Mouse (Mus musculus) kidney, postnatal 25 days (tissue): ENCODE data around the gene Pbrm1.

Experiments used
- DNase-seq, 2 experiments: peaks; one replicate each; pipeline ENCODE4 v3.0.0; 2021; ENCODE audit warnings: mixed read lengths in 2 of 2

Gene Pbrm1

DNA sequence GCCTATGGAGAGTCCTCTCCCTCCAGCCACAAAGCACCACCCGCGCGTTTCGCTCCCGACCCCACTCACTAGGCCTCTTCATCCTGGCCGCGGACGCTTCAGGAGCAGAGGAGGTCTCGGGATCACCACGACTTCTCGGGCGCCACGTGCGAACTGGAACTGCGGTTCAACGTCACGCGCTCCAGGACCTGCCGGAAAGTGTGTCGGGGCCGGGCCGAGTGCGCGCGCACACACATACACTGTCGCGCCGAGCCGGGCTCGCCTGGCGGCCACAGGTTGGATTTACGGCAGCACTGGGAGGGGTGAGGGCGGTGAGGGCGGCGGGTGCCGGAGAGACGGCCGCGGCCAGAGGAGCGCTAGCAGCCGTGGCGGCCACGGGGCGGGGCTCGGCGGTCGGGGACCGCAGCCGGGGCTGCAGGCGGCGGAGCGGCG lies at the start of gene Pbrm1, which contains the start of gene Gnl3:
Gene Pbrm1 (plus strand): TSS at position 279 of the 432 bp plus-strand sequence.
Gene Gnl3 (minus strand): TSS at position 293 of the 432 bp plus-strand sequence.
- DNase-seq: peak; percentile 98 to 99

GRCm38 (mm10) chr14:30974204-30974603 lies 44.7 kb upstream of the Pbrm1 start:
- DNase-seq: peak; percentile 28 to 48

- DNase-seq: peak; percentile 44 to 54
These were observed 42.7 kb upstream of the Pbrm1 start for GRCm38 (mm10) chr14:30976222-30976621.

GRCm38 (mm10) chr14:30996417-30996816 lies 22.5 kb upstream of the Pbrm1 start:
- DNase-seq: no peak

DNA sequence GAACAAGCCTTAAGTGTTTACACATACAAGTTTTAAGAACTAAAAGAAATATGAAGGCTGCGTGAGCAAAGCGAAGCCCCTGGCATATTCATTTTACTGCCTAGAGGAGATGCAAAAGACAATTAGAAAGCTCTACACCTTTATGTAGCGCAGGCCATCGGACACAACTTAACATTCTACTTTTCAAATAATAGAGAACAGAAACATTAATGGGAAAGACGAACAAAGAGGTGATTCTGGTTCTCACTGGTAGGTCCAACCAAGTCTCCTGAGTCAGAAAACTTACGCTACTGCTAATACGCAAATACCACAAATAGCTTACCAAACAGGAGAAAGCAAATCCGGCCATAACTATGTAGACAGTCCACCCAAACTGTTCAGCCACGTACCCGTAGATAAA lies 18.6 kb upstream of the Pbrm1 start:
- no peak for DNase-seq

- no peak for DNase-seq
These were observed 18.1 kb upstream of the Pbrm1 start for GRCm38 (mm10) chr14:31000816-31001306.

DNA sequence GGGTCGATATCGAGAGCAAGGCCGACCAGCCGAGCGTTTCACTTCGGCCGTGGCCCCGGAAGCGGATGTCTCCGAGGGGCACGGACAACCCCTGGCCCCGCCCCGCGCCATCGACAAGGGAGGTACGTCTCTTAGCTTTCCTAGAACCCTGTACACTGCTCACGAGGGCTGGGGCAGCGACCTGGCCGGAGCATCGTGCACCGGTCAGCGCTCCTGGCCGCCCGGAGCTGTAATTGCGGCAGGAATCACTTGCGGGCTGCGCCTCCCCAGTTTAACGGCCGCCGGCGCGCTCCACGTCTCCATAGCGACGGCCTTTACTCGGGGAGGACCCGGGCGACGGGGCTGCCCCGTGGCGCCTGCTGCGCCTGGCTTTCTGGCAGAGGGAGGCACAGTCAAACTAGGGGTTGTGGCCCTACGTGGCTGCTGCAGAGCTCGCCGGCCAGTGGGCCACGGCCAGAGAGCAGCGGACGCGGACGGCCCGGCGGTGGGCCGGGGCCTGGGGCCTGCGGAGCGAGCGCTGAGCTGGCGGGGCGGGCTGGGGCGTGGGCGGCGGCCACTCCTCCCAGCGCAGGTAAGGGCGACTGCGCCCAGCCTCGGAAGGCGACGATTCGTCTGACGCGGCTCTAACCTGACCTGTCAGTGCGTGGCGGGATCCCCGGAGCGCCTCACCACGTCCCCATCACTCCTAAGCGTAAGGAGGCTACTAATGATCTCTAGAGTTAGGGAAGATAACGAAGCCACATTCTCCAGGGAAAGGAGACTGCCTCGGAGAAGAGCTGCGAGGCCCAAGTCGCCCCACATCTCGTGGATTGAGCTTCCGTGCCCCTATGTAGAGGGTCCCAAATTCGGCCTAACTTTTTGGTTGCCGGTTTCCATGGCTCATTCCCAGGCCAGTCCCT lies 17.4 kb upstream of the Pbrm1 start, which contains the start of the genes Glt8d1 and Spcs1:
Gene Glt8d1 (plus strand): TSS at position 94 of the 899 bp plus-strand sequence.
Gene Spcs1 (minus strand): TSS at position 366 of the 899 bp plus-strand sequence.
- peak; percentile 90 to 94 for DNase-seq

GRCm38 (mm10) chr14:31004527-31004926 lies 14.4 kb upstream of the Pbrm1 start:
- no peak for DNase-seq

- no peak for DNase-seq
These were observed 12.2 kb upstream of the Pbrm1 start for GRCm38 (mm10) chr14:31006779-31007178.

- no peak for DNase-seq
These were observed 7.3 kb upstream of the Pbrm1 start for GRCm38 (mm10) chr14:31011588-31011987.

DNA sequence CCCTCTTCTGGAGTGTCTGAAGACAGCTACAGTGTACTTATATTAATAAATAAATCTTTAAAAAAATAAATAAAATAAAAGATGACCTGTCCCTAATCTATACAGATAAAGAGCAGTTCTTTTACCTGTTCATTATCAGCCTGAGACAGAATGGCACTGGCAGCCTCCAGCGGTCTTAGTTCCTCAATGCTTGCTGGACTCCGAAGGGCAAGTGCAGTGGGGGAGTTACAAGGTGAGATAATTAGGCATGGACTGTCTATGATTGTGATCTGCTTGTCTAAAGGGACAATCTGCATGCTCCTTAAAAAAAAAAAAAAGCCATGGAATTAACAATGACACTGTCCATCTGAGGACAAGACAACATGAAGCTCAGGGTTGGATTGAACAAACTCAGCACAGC lies 5.0 kb upstream of the Pbrm1 start:
- no peak for DNase-seq

DNA sequence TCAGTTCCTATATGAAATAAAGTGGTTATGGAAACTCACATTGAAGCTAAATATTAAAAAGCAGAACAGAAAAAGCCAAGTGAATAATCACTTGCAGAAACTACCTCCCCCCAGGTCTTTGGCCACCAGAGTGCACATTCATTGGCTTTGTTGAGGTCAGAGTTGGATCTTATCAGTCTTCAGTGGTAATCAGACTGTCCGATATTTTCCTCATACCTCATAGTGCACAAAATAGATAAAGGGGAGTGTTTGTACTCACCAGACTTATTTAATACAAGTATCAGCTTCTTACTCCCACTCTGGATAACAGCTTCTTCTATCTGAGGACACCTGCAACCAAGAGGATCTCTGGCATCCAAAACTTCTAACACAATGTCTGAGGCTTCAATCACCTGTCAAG lies 2.9 kb upstream of the Pbrm1 start:
- DNase-seq: no peak

DNA sequence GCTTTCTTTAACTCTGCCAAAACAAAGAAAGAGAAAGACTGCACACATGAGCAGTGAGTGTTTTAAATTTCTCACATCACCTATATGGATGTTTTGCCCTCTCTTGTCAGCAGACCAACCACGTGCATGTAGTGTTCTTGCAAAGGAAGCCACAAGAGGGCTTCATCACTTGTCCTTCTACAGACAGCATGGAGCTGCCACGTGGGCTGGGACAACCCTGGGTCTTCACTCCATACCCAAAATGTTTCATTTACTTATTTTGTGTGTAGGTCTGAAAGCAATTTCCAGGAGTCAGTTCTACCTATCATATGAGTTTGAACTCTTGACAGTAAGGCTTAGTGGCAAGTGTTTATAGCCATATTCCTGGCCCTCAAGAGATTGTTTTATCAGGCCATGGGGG lies 1.1 kb upstream of the Pbrm1 start:
- peak in 1 of 2 experiments; percentile 45 for DNase-seq

GRCm38 (mm10) chr14:31019331-31020205 lies 630 bp downstream of the Pbrm1 start:
- peak; percentile 78 to 92 for DNase-seq

- DNase-seq: peak in 1 of 2 experiments; percentile 44
These were observed 3.6 kb downstream of the Pbrm1 start for GRCm38 (mm10) chr14:31022579-31022978.

GRCm38 (mm10) chr14:31025785-31026184 lies 6.8 kb downstream of the Pbrm1 start:
- DNase-seq: no peak

- no peak for DNase-seq
These were observed 26.4 kb downstream of the Pbrm1 start for GRCm38 (mm10) chr14:31045296-31045695.

DNA sequence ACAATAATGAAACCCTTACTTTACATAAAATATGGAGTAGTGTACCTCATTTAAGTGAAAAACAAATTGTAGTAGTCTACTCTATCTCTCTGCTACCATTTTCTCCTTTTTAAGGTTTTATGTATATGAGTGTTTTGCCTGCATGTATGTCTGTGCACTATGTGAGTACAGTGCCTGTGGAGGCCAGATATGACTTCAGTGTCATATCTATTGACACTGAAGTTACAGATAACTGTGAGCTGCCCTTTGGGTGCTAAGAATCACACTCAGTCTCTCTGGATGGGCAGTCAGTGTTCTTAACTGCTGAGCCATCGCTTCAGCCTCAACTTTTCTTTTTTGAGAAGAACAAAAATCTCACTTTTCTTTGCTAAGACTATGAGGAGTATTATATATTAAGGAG lies 26.9 kb downstream of the Pbrm1 start:
- DNase-seq: no peak

GRCm38 (mm10) chr14:31062277-31062676 lies 43.3 kb downstream of the Pbrm1 start:
- peak in 1 of 2 experiments; percentile 25 for DNase-seq

GRCm38 (mm10) chr14:31069086-31069733 lies 50.3 kb downstream of the Pbrm1 start:
- no peak for DNase-seq

DNA sequence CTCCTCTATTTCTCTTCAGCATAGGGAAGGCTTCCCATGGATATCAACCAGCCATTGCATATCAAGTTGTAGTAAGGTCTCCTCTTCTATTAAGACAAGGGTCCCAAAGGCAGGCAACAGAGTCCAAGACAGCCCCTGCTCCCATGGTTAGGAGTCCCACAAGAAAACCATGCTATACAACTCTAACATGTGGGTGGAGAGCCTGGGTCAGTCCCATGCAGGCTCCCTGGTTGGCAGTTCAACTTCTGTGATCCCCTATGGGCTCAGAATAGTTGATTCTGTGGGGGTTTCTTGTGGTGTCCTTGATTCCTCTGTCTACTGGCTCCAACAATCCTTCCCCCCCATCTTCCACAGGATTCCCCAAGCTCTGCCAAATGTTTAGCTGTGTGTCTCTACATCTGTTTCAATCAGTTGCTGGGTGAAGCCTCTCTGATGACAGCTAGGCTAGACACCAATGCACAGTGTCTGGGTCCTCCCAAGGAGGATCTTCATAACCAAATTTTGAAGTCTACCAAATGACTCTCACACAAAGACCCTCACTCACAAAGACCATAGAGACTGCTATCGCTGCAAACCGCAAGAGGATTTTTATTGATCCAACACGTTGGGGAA lies 59.8 kb downstream of the Pbrm1 start:
- DNase-seq: no peak
